Mouse (Mus musculus) thymus, adult 2 months (tissue): ENCODE results near the gene Spsb1.

Experiments
- CTCF ChIP-seq: fragments of 200-500 bp; IDR thresholded peaks from 2 replicates; pipeline ENCODE4 v1.5.1; 2012; ENCODE audit warnings: mild to moderate bottlenecking, control low read depth, low read length, moderate library complexity, borderline replicate concordance; ENCODE audit not compliant: control insufficient read depth, poor library complexity, insufficient read depth; ENCODE audit errors: extremely low read depth
- POLR2A ChIP-seq: fragments of 200-500 bp; IDR thresholded peaks from 2 replicates; pipeline ENCODE4 v1.6.1; 2012; ENCODE audit warnings: mild to moderate bottlenecking, low read length, control low read depth, moderate library complexity; ENCODE audit not compliant: control insufficient read depth, poor library complexity, insufficient read depth; ENCODE audit errors: extremely low read depth

DNA sequence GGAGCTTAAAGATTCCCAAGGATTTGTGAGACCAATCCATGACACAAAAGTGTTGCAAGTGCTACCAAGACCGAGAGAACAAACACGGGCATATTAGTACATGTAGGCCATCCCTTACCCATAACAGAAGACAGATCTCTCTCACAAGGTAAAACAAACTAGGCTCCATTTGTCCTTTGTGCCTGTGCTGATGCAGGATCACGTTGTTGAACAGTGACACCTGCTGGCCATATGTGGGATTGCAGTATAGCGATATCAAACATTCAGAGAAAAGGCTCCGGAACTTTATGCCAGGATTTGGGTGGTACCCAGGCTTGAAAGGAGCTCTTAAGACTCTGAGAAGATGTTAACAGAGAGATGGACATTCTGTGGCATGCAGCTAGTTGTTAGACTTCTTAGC, 3.7 kb upstream of the Spsb1 start:
- no peak for TF ChIP-seq CTCF
- TF ChIP-seq POLR2A, result no peak
